17 mouse cellular contexts compared by ENCODE assay signal in genomic region chr17:13741611-13742010, GRCm38 (mm10). TPM values are rescaled to one million over a fixed set of nuclear protein-coding genes. Genes with fewer than 3 reads are reported as not detected.
"Had no signal": no experiment of that assay in that cellular context is flagged by ENCODE, and none has a peak within 500 bp of the region (broad histone marks: within the 10 kb centered on the region; RNA-seq: fewer than 3 reads in every experiment).

No protein-coding gene starts in this region.

- H3K27ac ChIP-seq: kidney, postnatal 0 days; layer of hippocampus, adult 2 months; liver, embryonic 15.5 days; macrophage; midbrain, embryonic 15.5 days; neural tube, embryonic 12.5 days had no signal

- H3K9me3 ChIP-seq: liver, embryonic 15.5 days; midbrain, embryonic 15.5 days; neural tube, embryonic 12.5 days had no signal

- H3K9ac ChIP-seq: liver, embryonic 15.5 days; midbrain, embryonic 15.5 days; neural tube, embryonic 12.5 days had no signal

- DNase-seq: kidney, adult 11 months; kidney, adult 9 months; kidney, postnatal 36 days; left cerebral cortex, postnatal 4 days; lung, adult 2 months; thymus, postnatal 4 days had no signal

- H3K27me3 ChIP-seq: midbrain, embryonic 15.5 days; neural tube, embryonic 12.5 days had no signal

- H3K36me3 ChIP-seq: liver, embryonic 15.5 days; midbrain, embryonic 15.5 days; neural tube, embryonic 12.5 days had no signal

- H3K4me3 ChIP-seq: layer of hippocampus, adult 2 months; liver, embryonic 15.5 days; megakaryocyte, embryonic 14.5 days; midbrain, embryonic 15.5 days; neural tube, embryonic 12.5 days had no signal

- ATAC-seq: midbrain, embryonic 15.5 days had no signal

- H3K4me2 ChIP-seq: liver, embryonic 11.5 days; liver, embryonic 15.5 days; midbrain, embryonic 11.5 days; midbrain, embryonic 15.5 days; neural tube, embryonic 12.5 days had no signal

RNA-seq across cellular contexts. Expression of gene Tcte2, which starts 20.0 kb away (rescaled TPM):
- total RNA-seq: monocyte, adult 5-6 weeks; neutrophil, adult 5-6 weeks had no signal
- polyA plus RNA-seq: macrophage had no signal
